Mouse (Mus musculus): ENCODE measurements at regions not wholly inside any gene's neighbourhood (a gene's known extent, or its start where the extent isn't known, plus 50 kb on each side); places are given as distances from the start of the nearest gene placed in this dataset.

DNA sequence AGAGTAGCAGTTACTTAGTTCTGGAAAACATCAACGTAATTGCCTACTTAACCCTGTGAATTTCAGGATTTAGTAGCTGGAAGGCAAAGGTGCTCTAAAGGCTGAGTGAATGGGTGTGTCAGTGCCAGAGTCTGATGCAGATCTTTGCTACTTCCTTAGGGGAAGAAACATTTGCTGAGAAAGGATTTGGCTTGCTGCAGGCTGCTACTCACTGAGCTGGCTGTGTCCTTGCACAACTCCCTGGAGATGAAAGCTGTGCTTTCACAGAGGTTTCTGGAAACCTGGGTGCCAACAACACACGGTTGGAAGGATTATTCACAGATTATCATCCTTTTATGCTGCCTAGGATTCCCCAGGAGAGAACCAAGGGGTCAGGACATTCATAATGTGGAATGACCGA is 94.0 kb upstream of the Fut8 start:
- TF ChIP-seq GATA2 (IDR thresholded peaks at IDR 0.05; ENCODE audit: borderline replicate concordance, low read depth, low read length), result no peak
- TF ChIP-seq CTCF (IDR thresholded peaks at IDR 0.05; ENCODE audit: low read depth, low read length), result no peak
- no peak for TF ChIP-seq GATA1 (IDR thresholded peaks at IDR 0.05; ENCODE audit: borderline replicate concordance, low read length)
- no peak for TF ChIP-seq TAL1 (conservative IDR thresholded peaks at IDR 0.05; ENCODE audit: low read depth, low read length)
- TF ChIP-seq POLR2AphosphoS5 (IDR thresholded peaks at IDR 0.05; ENCODE audit: insufficient replicate concordance, low read depth, low read length), result no peak
- ATAC-seq (ENCODE audit: extremely low read depth, insufficient number of reproducible peaks, low FRiP score, poor library complexity, severe bottlenecking), result no peak
- DNase-seq (ENCODE audit: low spot score), result no peak
- peaks cover 73% of the 10 kb centered on the region for H3K4me1 ChIP-seq (ENCODE audit: insufficient read depth, low read depth, low read length)
- H3K36me3 ChIP-seq (replicated peaks), result no peaks in the 10 kb centered on the region
- H3K27me3 ChIP-seq (ENCODE audit: insufficient read depth, low read length), result no peaks in the 10 kb centered on the region
- H3K9me3 ChIP-seq (replicated peaks), result no peaks in the 10 kb centered on the region
- no peak overlapping the region for H3K4me3 ChIP-seq (ENCODE audit: low read depth, low read length)

DNA sequence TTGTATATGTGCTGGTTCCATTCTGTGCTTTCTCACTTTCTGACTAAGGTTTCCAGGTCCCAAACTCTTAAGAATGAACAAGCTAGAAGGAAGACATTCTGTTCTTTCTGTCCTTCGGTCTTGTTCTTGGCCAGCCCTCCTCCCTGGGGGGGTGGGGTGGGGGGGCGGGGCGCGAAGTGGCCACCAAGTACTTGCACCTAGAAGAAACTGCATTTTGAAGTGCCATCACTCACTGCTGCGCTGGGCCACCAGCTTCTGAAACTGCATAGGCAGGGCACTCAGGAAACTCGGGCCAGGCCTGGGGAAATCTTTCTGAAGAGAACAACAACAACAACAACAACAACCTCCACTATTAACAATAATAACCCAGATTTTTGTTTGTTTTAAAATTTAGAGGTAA is 94.4 kb upstream of the Fut8 start:
- Histone ChIP-seq H3K4me3 (ENCODE audit: low read depth, low read length) (no peak overlapping the region), H3K9me3 (replicated peaks) (no peaks in the 10 kb centered on the region), H3K36me3 (replicated peaks) (no peaks in the 10 kb centered on the region), H3K27me3 (ENCODE audit: insufficient read depth, low read length) (no peaks in the 10 kb centered on the region), H3K4me1 (ENCODE audit: insufficient read depth, low read depth, low read length) (peaks cover 77% of the 10 kb centered on the region)
- TF ChIP-seq GATA1 (IDR thresholded peaks at IDR 0.05; ENCODE audit: borderline replicate concordance, low read length) (no peak), GATA2 (IDR thresholded peaks at IDR 0.05; ENCODE audit: borderline replicate concordance, low read depth, low read length) (no peak), CTCF (IDR thresholded peaks at IDR 0.05; ENCODE audit: low read depth, low read length) (no peak), TAL1 (conservative IDR thresholded peaks at IDR 0.05; ENCODE audit: low read depth, low read length) (no peak), POLR2AphosphoS5 (IDR thresholded peaks at IDR 0.05; ENCODE audit: insufficient replicate concordance, low read depth, low read length) (no peak)
- DNase-seq (ENCODE audit: low spot score) (no peak), ATAC-seq (ENCODE audit: extremely low read depth, insufficient number of reproducible peaks, low FRiP score, poor library complexity, severe bottlenecking) (no peak)

DNA sequence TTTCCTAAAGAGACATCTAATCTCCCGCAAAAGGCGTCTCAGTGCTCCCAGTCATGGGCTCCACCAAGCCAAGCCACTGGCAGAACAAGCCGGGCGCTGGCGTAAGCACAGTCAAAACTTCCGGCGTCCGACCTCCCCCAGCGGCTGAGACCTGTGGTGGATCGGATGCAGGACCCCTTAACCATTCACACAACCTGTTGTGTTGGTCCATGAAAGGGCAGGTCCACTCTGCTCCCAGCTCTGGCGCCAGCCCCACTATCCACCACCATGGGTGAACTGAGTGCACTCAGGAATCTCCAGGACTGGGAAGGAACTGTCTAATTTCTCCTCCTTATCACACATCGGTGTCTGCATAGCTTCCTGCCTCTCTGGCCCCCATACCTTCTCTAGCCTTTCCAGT is 94.8 kb upstream of the Fut8 start:
- Histone ChIP-seq H3K9me3 (replicated peaks) (no peaks in the 10 kb centered on the region), H3K4me3 (ENCODE audit: low read depth, low read length) (no peak overlapping the region), H3K36me3 (replicated peaks) (no peaks in the 10 kb centered on the region), H3K27me3 (ENCODE audit: insufficient read depth, low read length) (no peaks in the 10 kb centered on the region), H3K4me1 (ENCODE audit: insufficient read depth, low read depth, low read length) (peaks cover 77% of the 10 kb centered on the region)
- DNase-seq (ENCODE audit: low spot score), result no peak
- ATAC-seq (ENCODE audit: extremely low read depth, insufficient number of reproducible peaks, low FRiP score, poor library complexity, severe bottlenecking), result no peak
- TF ChIP-seq CTCF (IDR thresholded peaks at IDR 0.05; ENCODE audit: low read depth, low read length), result no peak
- no peak for TF ChIP-seq POLR2AphosphoS5 (IDR thresholded peaks at IDR 0.05; ENCODE audit: insufficient replicate concordance, low read depth, low read length)
- TF ChIP-seq GATA1 (IDR thresholded peaks at IDR 0.05; ENCODE audit: borderline replicate concordance, low read length), result no peak

DNA sequence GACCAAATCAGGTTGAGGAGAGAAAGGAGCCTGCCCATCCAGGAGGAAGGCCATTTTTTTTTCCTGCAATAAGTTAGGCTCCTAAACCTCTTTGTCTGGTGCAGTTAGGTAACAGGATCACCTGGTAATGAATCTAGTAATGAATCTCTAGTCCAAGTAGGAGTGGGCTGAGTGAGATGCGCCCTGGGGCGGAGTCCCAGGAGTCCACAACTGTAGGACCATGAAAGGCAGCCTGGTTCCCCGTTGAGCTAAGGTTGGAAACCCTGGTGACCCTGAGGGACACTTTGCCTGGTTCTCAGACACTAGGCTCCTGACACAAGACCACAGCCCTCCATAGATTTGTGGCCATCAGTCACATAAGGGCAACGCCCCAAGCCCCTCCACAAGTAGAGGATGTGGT is 95.7 kb upstream of the Fut8 start:
- Histone ChIP-seq H3K9me3 (replicated peaks) (no peaks in the 10 kb centered on the region), H3K4me3 (ENCODE audit: low read depth, low read length) (no peak overlapping the region), H3K27me3 (ENCODE audit: insufficient read depth, low read length) (no peaks in the 10 kb centered on the region), H3K36me3 (replicated peaks) (no peaks in the 10 kb centered on the region), H3K4me1 (ENCODE audit: insufficient read depth, low read depth, low read length) (peaks cover 79% of the 10 kb centered on the region)
- no peak for ATAC-seq (ENCODE audit: extremely low read depth, insufficient number of reproducible peaks, low FRiP score, poor library complexity, severe bottlenecking)
- no peak for DNase-seq (ENCODE audit: low spot score)
- TF ChIP-seq TAL1 (conservative IDR thresholded peaks at IDR 0.05; ENCODE audit: low read depth, low read length) (no peak), CTCF (IDR thresholded peaks at IDR 0.05; ENCODE audit: low read depth, low read length) (no peak)

- Histone ChIP-seq H3K9me3 (replicated peaks) (no peaks in the 10 kb centered on the region), H3K4me1 (ENCODE audit: insufficient read depth, low read depth, low read length) (peaks cover 82% of the 10 kb centered on the region), H3K4me3 (ENCODE audit: low read depth, low read length) (no peak overlapping the region; the same call in 1 of the 2 replicates), H3K36me3 (replicated peaks) (no peaks in the 10 kb centered on the region), H3K27me3 (ENCODE audit: insufficient read depth, low read length) (no peaks in the 10 kb centered on the region)
- DNase-seq (ENCODE audit: low spot score) (no peak), ATAC-seq (ENCODE audit: extremely low read depth, insufficient number of reproducible peaks, low FRiP score, poor library complexity, severe bottlenecking) (no peak)
- TF ChIP-seq GATA1 (IDR thresholded peaks at IDR 0.05; ENCODE audit: borderline replicate concordance, low read length), result no peak
- no peak for TF ChIP-seq CTCF (IDR thresholded peaks at IDR 0.05; ENCODE audit: low read depth, low read length)
- TF ChIP-seq GATA2 (IDR thresholded peaks at IDR 0.05; ENCODE audit: borderline replicate concordance, low read depth, low read length), result no peak
- no peak for TF ChIP-seq POLR2AphosphoS5 (IDR thresholded peaks at IDR 0.05; ENCODE audit: insufficient replicate concordance, low read depth, low read length)
- no peak for TF ChIP-seq TAL1 (conservative IDR thresholded peaks at IDR 0.05; ENCODE audit: low read depth, low read length)
Measured at GRCm38 (mm10) chr12:77141260-77142201, 96.4 kb upstream of the Fut8 start.

DNA sequence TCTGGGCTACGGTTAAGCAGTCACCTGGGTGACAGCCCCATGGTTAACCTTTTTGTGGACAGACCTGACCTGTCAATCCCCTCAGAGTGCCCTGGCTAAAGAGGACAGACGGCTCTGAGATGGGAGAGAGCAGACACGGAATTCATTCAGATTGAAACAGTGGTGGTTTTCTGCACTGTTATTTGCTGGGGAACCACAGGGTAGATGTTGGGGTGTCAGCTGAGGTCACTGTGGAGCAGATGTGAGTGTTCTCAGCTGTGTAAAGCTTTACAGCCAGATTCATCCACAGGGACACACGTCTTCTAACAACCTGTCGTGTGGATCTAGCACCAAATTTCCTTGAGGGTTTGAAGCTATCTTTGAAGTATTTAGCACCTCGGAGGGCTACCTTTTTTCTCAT is 97.3 kb upstream of the Fut8 start:
- DNase-seq (ENCODE audit: low spot score), result no peak
- Histone ChIP-seq H3K36me3 (replicated peaks) (no peaks in the 10 kb centered on the region), H3K4me1 (ENCODE audit: insufficient read depth, low read depth, low read length) (peaks cover 85% of the 10 kb centered on the region), H3K9me3 (replicated peaks) (no peaks in the 10 kb centered on the region), H3K4me3 (ENCODE audit: low read depth, low read length) (no peak overlapping the region), H3K27me3 (ENCODE audit: insufficient read depth, low read length) (no peaks in the 10 kb centered on the region)
- no peak for ATAC-seq (ENCODE audit: extremely low read depth, insufficient number of reproducible peaks, low FRiP score, poor library complexity, severe bottlenecking)
- no peak for TF ChIP-seq GATA2 (IDR thresholded peaks at IDR 0.05; ENCODE audit: borderline replicate concordance, low read depth, low read length)
- TF ChIP-seq GATA1 (IDR thresholded peaks at IDR 0.05; ENCODE audit: borderline replicate concordance, low read length), result no peak
- TF ChIP-seq TAL1 (conservative IDR thresholded peaks at IDR 0.05; ENCODE audit: low read depth, low read length), result no peak
- no peak for TF ChIP-seq CTCF (IDR thresholded peaks at IDR 0.05; ENCODE audit: low read depth, low read length)
- no peak for TF ChIP-seq POLR2AphosphoS5 (IDR thresholded peaks at IDR 0.05; ENCODE audit: insufficient replicate concordance, low read depth, low read length)
